Mouse (Mus musculus) ES-Bruce4 (cell line): ENCODE data around the gene Cfap70.

ENCODE experiments used
- CTCF ChIP-seq: IDR thresholded peaks from one replicate; pipeline ENCODE4 v1.8.1; 2011; ENCODE audit warnings: low read depth, low read length
- POLR2A ChIP-seq: IDR thresholded peaks from one replicate; pipeline ENCODE4 v1.8.1; 2011; ENCODE audit warnings: low read length; ENCODE audit not compliant: insufficient read depth

- TF ChIP-seq CTCF (no peak), POLR2A (no peak)
These were observed 48.0 kb upstream of the Cfap70 start for GRCm38 (mm10) chr14:20499982-20500381.
